Mouse (Mus musculus) spleen, adult 2 months (tissue): ENCODE data around the gene Lrrc10b. TPM values are rescaled to one million over a fixed set of nuclear protein-coding genes. Genes with fewer than 3 reads are reported as not detected.

Experiments
- DNase-seq, 2 experiments: peaks; one replicate each; pipeline versions ENCODE4 v3.0.0 to v3.0.0-alpha.2; 2012 to 2021; ENCODE audit warnings: low spot score in 2 of 2, low read depth in 1 of 2
- H3K27ac ChIP-seq: fragments of 200-500 bp; 2 replicates; pipeline ENCODE4 v1.5.1; 2012; ENCODE audit warnings: low read length, inconsistent platforms; ENCODE audit not compliant: insufficient read depth
- H3K27me3 ChIP-seq: fragments of 200-500 bp; 2 replicates; pipeline ENCODE4 v1.6.1; 2012; ENCODE audit warnings: mild to moderate bottlenecking, moderate library complexity, low read length, inconsistent platforms; ENCODE audit not compliant: control insufficient read depth, insufficient read depth
- H3K36me3 ChIP-seq: fragments of 200-500 bp; 2 replicates; pipeline ENCODE4 v1.6.1; 2012; ENCODE audit warnings: mild to moderate bottlenecking, low read length, inconsistent platforms; ENCODE audit not compliant: control insufficient read depth, insufficient read depth
- H3K4me1 ChIP-seq: fragments of 200-500 bp; 2 replicates; pipeline ENCODE4 v1.6.1; 2011; ENCODE audit warnings: inconsistent platforms; ENCODE audit not compliant: control insufficient read depth, insufficient read depth, insufficient read length
- H3K4me3 ChIP-seq: fragments of 200-500 bp; 2 replicates; pipeline ENCODE4 v1.5.1; 2011; ENCODE audit warnings: mild to moderate bottlenecking, inconsistent platforms; ENCODE audit not compliant: insufficient read depth, insufficient read length; ENCODE audit errors: extremely low read depth
- CTCF ChIP-seq: fragments of 200-500 bp; IDR thresholded peaks from 2 replicates; pipeline ENCODE4 v1.5.1; 2011; ENCODE audit warnings: mild to moderate bottlenecking, inconsistent platforms; ENCODE audit not compliant: insufficient read depth, insufficient read length, insufficient replicate concordance; ENCODE audit errors: extremely low read depth
- POLR2A ChIP-seq: fragments of 200-500 bp; IDR thresholded peaks from 2 replicates; pipeline ENCODE4 v1.6.1; 2011; ENCODE audit warnings: low read depth, low read length, inconsistent platforms
- WGBS: fragments of 180-500 bp; shearing (Covaris S2); methylation state at CpG from one replicate; pipeline ENCODE4 v1.1.7; 2018; 5-methylcytosine and 5-hydroxymethylcytosine counted together
- polyA plus RNA-seq: library from polyadenylated mRNA; depleted of rRNA; stranded (reverse); fragments of >200 nt; gene quantifications from 2 replicates; pipeline ENCODE4 v1.2.3, GENCODE M21; 2012

Gene Lrrc10b
- polyA plus RNA-seq, 1 experiment: 0.11 TPM

DNA sequence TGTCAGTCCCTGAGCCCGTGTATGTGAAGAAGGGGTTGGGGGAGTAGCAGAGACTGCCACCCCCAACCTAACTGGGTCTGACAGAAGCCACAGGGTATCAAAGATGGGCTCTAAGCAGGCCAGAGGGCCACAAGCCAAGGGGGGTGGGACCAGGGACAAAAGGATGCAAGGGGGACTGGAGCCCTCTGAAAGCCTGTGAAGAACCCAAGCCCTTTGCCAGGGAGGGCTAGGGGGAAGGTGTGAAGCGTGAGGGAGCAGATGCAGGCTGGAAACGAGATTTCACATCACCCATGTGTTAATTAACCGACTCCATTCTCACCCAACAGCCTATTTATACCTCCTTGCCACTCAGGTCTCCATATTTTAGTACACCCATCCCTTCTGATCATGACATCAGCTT lies 25.4 kb downstream of the Lrrc10b start:
- no peak for DNase-seq
- H3K4me1 ChIP-seq: no peaks in the 10 kb centered on the region
- H3K4me3 ChIP-seq: no peak overlapping the region
- TF ChIP-seq CTCF (no peak), POLR2A (no peak)
- no peaks in the 10 kb centered on the region for H3K36me3 ChIP-seq
- H3K27ac ChIP-seq: no peak overlapping the region
- H3K27me3 ChIP-seq: no peaks in the 10 kb centered on the region
- 75% methylated on average over 4 of the region's 4 CpGs for WGBS

DNA sequence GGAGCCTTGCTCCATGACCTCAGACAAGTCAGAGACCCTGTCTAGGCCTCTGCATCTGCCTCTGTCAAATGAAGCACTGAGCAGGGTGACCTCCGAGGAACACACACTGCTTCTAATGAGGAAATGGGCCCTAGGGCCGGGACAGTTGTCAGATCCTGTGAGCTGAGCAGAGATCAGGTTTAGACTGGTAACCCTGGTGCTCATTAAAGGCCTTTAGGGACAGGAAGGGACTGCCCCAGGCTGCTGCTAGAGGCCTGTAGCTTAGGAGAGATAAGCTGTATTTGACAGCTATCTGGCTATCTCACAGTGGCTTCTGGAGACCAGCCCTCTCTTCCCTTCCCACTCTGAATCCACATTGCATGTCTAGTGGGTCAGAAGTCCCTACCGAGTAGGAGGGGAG lies 25.9 kb downstream of the Lrrc10b start:
- TF ChIP-seq POLR2A: no peak
- TF ChIP-seq CTCF: no peak
- WGBS: 50% methylated on average over 3 of the region's 3 CpGs
- H3K4me3 ChIP-seq: no peak overlapping the region
- H3K36me3 ChIP-seq: no peaks in the 10 kb centered on the region
- no peak for DNase-seq
- no peaks in the 10 kb centered on the region for H3K4me1 ChIP-seq
- H3K27ac ChIP-seq: no peak overlapping the region
- no peaks in the 10 kb centered on the region for H3K27me3 ChIP-seq

DNA sequence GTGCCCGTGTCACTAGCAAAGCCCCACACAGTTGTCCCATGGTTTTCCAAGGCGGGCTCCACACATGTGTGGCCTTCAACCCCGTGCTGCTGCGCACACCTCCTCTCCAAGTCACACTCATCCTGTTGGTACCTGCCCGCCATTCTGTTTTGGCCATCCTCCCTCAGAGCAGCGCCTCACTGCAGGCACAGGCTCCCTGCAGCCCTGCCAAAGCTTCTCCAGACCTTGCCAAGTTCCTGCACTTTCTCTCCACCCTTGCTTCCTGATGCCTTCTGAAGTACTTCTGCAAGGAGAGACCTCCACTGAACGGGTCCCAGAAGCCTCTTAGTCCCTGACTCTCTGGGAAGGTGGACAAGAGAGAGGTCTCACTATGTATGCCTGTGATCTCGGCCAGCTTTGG lies 27.9 kb downstream of the Lrrc10b start:
- 80% methylated on average over 8 of the region's 8 CpGs for WGBS
- H3K27ac ChIP-seq: no peak overlapping the region
- H3K27me3 ChIP-seq: no peaks in the 10 kb centered on the region
- no peaks in the 10 kb centered on the region for H3K36me3 ChIP-seq
- TF ChIP-seq CTCF: no peak
- TF ChIP-seq POLR2A: no peak
- DNase-seq: no peak
- no peak overlapping the region for H3K4me3 ChIP-seq
- no peaks in the 10 kb centered on the region for H3K4me1 ChIP-seq

DNA sequence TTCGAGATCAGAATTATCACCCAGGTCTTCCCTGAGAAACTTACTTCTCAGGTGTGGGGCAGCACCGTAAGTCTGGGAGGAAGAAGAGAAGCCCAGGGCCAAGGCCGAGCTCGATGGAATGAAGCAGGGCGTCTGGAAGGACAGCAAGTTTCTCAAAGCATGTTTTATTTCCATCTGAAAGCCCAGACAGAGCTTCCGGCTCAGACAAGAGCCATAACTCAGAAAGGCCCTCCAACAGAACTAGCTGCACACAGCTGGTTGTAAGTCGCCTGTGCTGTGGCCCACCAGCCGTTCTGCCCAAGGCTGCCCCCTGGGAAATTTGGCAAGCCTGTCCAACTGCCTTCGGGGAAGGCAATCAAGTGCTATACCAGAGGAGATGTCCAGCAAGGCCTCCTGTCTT lies 29.8 kb downstream of the Lrrc10b start:
- DNase-seq: no peak
- TF ChIP-seq CTCF: no peak
- TF ChIP-seq POLR2A: no peak
- no peak overlapping the region for H3K27ac ChIP-seq

DNA sequence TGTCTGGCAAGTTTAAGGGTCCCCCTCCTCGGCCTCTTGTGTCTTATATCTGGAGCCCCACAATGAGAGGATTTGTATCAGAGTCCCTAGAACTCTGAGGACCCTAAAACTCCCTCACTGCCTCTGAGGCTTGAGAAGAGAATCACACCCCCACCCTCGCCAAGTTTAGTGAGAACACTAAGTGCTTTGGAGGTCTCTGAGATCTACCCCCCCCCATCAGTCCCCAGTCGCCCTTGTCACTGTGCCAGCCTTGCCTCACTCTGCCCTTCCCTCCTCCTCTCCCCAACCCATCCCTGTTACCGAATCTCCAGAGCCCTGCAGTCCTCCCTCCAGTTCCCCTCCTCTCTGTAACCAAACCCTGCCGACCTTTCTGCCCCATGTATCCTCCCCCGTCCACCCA lies 30.5 kb downstream of the Lrrc10b start:
- Histone ChIP-seq H3K27me3 (peaks cover 5% of the 10 kb centered on the region), H3K4me1 (no peaks in the 10 kb centered on the region), H3K4me3 (no peak overlapping the region), H3K27ac (no peak overlapping the region), H3K36me3 (no peaks in the 10 kb centered on the region)
- no peak for DNase-seq
- 72% methylated on average over 6 of the region's 6 CpGs for WGBS
- no peak for TF ChIP-seq POLR2A

More for the DNA sequence above, 29.8 kb downstream of the Lrrc10b start:
- Histone ChIP-seq H3K36me3 (no peaks in the 10 kb centered on the region), H3K4me3 (no peak overlapping the region), H3K4me1 (no peaks in the 10 kb centered on the region), H3K27me3 (peaks cover 3% of the 10 kb centered on the region; the same call in 1 of the 2 replicates)
- WGBS: 82% methylated on average over 9 of the region's 9 CpGs

DNA sequence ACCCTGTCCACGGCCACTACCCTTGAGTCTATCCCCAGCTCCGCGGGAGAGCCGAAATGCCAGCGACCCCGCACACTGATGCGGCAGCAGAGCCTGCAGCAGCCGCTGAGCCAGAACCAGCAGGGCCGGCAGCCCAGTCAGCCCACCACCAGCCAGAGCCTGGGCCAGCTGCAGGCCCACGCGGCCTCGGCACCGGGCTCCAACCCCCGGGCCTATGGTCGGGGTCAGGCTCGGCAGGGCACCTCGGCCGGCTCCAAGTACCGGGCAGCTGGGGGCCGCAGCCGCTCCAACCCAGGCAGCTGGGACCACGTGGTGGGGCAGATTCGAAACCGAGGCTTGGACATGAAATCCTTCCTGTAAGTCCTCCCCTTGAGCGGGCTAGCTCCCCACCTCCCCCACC lies 31.0 kb downstream of the Lrrc10b start:
- H3K4me1 ChIP-seq: no peaks in the 10 kb centered on the region
- no peak overlapping the region for H3K27ac ChIP-seq
- no peaks in the 10 kb centered on the region for H3K36me3 ChIP-seq
- WGBS: 64% methylated on average over 25 of the region's 25 CpGs
- no peak for TF ChIP-seq CTCF
- TF ChIP-seq POLR2A: no peak
- no peak overlapping the region for H3K4me3 ChIP-seq
- peaks cover 6% of the 10 kb centered on the region for H3K27me3 ChIP-seq
- DNase-seq: no peak

GRCm38 (mm10) chr19:10425484-10426270 lies 31.6 kb downstream of the Lrrc10b start:
- TF ChIP-seq POLR2A: no peak
- H3K27me3 ChIP-seq: peaks cover 6% of the 10 kb centered on the region
- no peaks in the 10 kb centered on the region for H3K36me3 ChIP-seq
- no peaks in the 10 kb centered on the region for H3K4me1 ChIP-seq
- no peak for DNase-seq
- WGBS: 43% methylated on average over 13 of the region's 13 CpGs
- H3K27ac ChIP-seq: no peak overlapping the region
- H3K4me3 ChIP-seq: no peak overlapping the region

DNA sequence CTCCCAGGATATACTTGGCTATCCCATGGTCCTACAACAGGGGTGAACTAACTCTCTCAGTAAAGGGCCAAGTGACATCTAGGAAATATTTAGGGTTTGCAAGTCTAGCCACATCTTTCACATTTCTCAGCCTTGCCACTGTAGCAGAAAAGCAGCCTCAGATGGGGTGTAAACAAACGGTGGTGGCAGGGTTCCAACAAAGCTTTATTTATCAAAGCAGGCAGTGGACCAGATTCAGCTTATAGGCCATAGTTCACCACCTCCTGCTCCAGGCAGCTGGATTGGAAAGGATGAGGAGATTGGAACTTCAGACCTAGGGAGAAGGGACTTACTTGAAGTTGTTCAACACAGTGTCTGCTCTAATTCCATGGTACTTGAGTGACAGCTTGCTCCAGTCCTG lies 32.5 kb downstream of the Lrrc10b start:
- DNase-seq: no peak
- Histone ChIP-seq H3K27me3 (peaks cover 6% of the 10 kb centered on the region), H3K36me3 (no peaks in the 10 kb centered on the region), H3K27ac (no peak overlapping the region), H3K4me3 (no peak overlapping the region), H3K4me1 (no peaks in the 10 kb centered on the region)
- WGBS: 73% methylated on average over 1 of the region's 1 CpGs
- TF ChIP-seq CTCF: no peak
- no peak for TF ChIP-seq POLR2A
